ENCODE assay signal across 8 mouse cellular contexts in the genomic region with DNA sequence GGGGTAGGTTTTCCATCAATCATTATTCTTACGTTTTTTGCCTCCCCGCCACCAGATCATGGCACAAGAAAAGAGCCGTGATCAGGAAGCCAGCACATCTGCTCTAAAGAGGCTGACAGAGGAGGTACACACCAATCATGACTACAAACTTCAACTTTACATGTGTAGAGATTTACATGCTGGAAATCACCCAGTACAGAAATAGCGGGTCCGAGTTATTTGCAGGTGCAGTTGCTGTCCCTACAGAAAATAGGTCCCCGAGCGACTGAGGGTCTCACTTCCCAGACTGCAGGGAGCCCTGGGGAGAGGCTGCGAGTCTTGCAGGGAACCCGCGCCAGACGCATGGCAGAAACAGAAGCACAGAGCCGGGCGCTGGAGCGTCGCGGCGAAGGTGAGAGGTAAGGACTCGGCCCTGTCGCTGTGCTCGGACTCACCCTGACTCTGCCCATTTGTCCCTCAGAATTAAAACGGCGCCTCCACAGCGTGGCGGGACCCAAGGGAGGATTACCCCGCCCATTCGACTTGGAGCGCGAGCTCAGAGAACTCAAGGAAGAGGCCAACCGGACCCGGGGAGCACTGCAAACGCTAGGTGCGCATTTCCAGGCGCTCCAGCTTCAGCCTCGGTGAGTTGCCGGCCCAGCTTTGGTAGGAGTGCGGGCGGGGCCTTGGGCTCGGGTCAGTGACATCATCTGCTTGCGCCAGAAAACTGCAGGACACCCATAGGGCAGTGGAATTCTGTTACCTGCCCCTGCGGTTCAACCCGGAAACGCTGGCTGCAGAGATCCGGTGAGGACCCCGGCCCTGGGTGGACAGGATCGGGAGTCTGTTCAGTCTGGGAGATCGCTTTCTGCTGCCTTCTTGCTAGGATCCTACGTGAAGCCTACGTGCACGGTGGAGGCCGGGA. TPM values are rescaled to one million over a fixed set of nuclear protein-coding genes. Genes with fewer than 3 reads are reported as not detected.
A peak's percentile ranks its signal among the peaks of the same experiment; 100 is the strongest.
DNase-seq lines count a peak whose midpoint lies in the region; ATAC-seq and TF ChIP-seq lines count a peak whose summit lies in the region.

No protein-coding gene starts in this region.

- peak overlapping the region; percentile 50 for H3K27ac ChIP-seq in bone marrow macrophage, adult 2 months (ENCODE audit: insufficient read depth, low read depth, low read length)
- H3K27ac ChIP-seq in embryonic fibroblast, embryonic 13.5 days (ENCODE audit: insufficient read depth, low read length) = peak overlapping the region; percentile 8
- H3K27ac ChIP-seq in kidney, embryonic 14.5 days (ENCODE audit: low read depth, low read length) = peak overlapping the region; percentile 64
- peak overlapping the region; percentile 86 for H3K27ac ChIP-seq in limb, embryonic 15.5 days

- peak overlapping the region; percentile 87 for H3K4me2 ChIP-seq in kidney, embryonic 14.5 days (replicated peaks; ENCODE audit: low read depth, low read length)
- H3K4me2 ChIP-seq in limb, embryonic 15.5 days = peak overlapping the region; percentile 92

- H3K4me3 ChIP-seq in bone marrow macrophage, adult 2 months (ENCODE audit: insufficient read depth, low read length) = peak overlapping the region; percentile 72
- H3K4me3 ChIP-seq in embryonic fibroblast, embryonic 13.5 days (ENCODE audit: insufficient read depth, low read length) = peak overlapping the region; percentile 76
- peak overlapping the region; percentile 58 for H3K4me3 ChIP-seq in kidney, embryonic 14.5 days (ENCODE audit: low read length)
- H3K4me3 ChIP-seq in limb, embryonic 15.5 days = peak overlapping the region; percentile 67

- H3K27me3 ChIP-seq in kidney, embryonic 14.5 days (ENCODE audit: control insufficient read depth, insufficient read depth, low read length) = no peaks in the 10 kb centered on the region
- no peaks in the 10 kb centered on the region for H3K27me3 ChIP-seq in limb, embryonic 15.5 days

- 1% methylated on average over 50 of the region's 50 CpGs for WGBS in kidney, embryonic 14.5 days
- WGBS in limb, embryonic 15.5 days = under 1% methylated on average over 50 of the region's 50 CpGs

- no peak for TF ChIP-seq CTCF in bone marrow macrophage, adult 2 months (IDR thresholded peaks at IDR 0.05; ENCODE audit: low read depth, low read length)
- TF ChIP-seq CTCF in embryonic fibroblast, embryonic 13.5 days (IDR thresholded peaks at IDR 0.05; ENCODE audit: borderline replicate concordance, insufficient read depth, low read length) = no peak

- H3K9me3 ChIP-seq in kidney, embryonic 14.5 days (ENCODE audit: control insufficient read depth, low read length) = no peaks in the 10 kb centered on the region
- H3K9me3 ChIP-seq in limb, embryonic 15.5 days = no peaks in the 10 kb centered on the region

- H3K36me3 ChIP-seq in kidney, embryonic 14.5 days (ENCODE audit: control insufficient read depth, insufficient read depth, low read length) = peaks cover 44% of the 10 kb centered on the region
- peaks cover 47% of the 10 kb centered on the region for H3K36me3 ChIP-seq in limb, embryonic 15.5 days

- TF ChIP-seq POLR2A in bone marrow macrophage, adult 2 months (IDR thresholded peaks at IDR 0.05; ENCODE audit: borderline replicate concordance, low read depth, low read length) = peak; percentile 51; the same call in 1 of the 2 replicates
- peak; percentile 67 for TF ChIP-seq POLR2A in embryonic fibroblast, embryonic 13.5 days (IDR thresholded peaks at IDR 0.05; ENCODE audit: low read depth, low read length)

- H3K4me1 ChIP-seq in bone marrow macrophage, adult 2 months (ENCODE audit: control insufficient read depth, insufficient read depth, low read length) = peaks cover 5% of the 10 kb centered on the region
- peaks cover 4% of the 10 kb centered on the region for H3K4me1 ChIP-seq in embryonic fibroblast, embryonic 13.5 days (ENCODE audit: control insufficient read depth, insufficient read depth, low read length)
- peaks cover 9% of the 10 kb centered on the region for H3K4me1 ChIP-seq in kidney, embryonic 14.5 days (ENCODE audit: control insufficient read depth, insufficient read depth, low read length)
- peaks cover 16% of the 10 kb centered on the region for H3K4me1 ChIP-seq in limb, embryonic 15.5 days

- peak overlapping the region; percentile 71 for H3K9ac ChIP-seq in kidney, embryonic 14.5 days (ENCODE audit: low read depth, low read length)
- peak overlapping the region; percentile 58 for H3K9ac ChIP-seq in limb, embryonic 15.5 days

- ATAC-seq in kidney, embryonic 14.5 days (ENCODE audit: low FRiP score, low TSS enrichment) = peak; percentile 96
- ATAC-seq in limb, embryonic 15.5 days (ENCODE audit: insufficient number of reproducible peaks, low FRiP score, low TSS enrichment, low read depth) = peak; percentile 90

- DNase-seq in A20 (ENCODE audit: low read depth, low spot score) = peak; percentile 92
- DNase-seq in heart, adult 9 months (ENCODE audit: low spot score in 2 of 2) = peak; percentile 89
- DNase-seq in monocyte, adult 2 months (ENCODE audit: low read depth in 1 of 2, low spot score in 2 of 2) = peak; percentile 53 to 68
- DNase-seq in spleen, postnatal 36 days (ENCODE audit: low spot score in 2 of 2) = peak; percentile 86 to 87

RNA-seq across cellular contexts. Expression of gene Ccdc17, which starts 0.8 kb away (rescaled TPM):
- polyA plus RNA-seq in bone marrow macrophage, adult 2 months (2012; ENCODE audit: insufficient read depth, insufficient read length, missing spikeins) = 5.5 and 6.0 TPM in 2 replicates
- polyA plus RNA-seq in embryonic fibroblast, embryonic 13.5 days (2011; ENCODE audit: insufficient read length, low read depth, missing spikeins) = 1.9 and 2.6 TPM in 2 replicates
- polyA plus RNA-seq in kidney, embryonic 14.5 days (2014; fragmentation: Nextera tagmentation; extraction: Ambion mirVana) = 2.2 and 4.5 TPM in 2 replicates
- polyA plus RNA-seq in limb, embryonic 15.5 days (2015; fragmentation: Nextera tagmentation; extraction: Ambion mirVana) = 2.5 and 3.6 TPM in 2 replicates

RNA-seq across cellular contexts. Expression of gene Nasp, which starts 30.5 kb away (rescaled TPM):
- polyA plus RNA-seq in bone marrow macrophage, adult 2 months (2012; ENCODE audit: insufficient read depth, insufficient read length, missing spikeins) = 44.2 and 48.6 TPM in 2 replicates
- 63.7 and 95.4 TPM in 2 replicates for polyA plus RNA-seq in embryonic fibroblast, embryonic 13.5 days (2011; ENCODE audit: insufficient read length, low read depth, missing spikeins)
- 224 and 234 TPM in 2 replicates for polyA plus RNA-seq in kidney, embryonic 14.5 days (2014; fragmentation: Nextera tagmentation; extraction: Ambion mirVana)
- polyA plus RNA-seq in limb, embryonic 15.5 days (2015; fragmentation: Nextera tagmentation; extraction: Ambion mirVana) = 102 and 107 TPM in 2 replicates

RNA-seq across cellular contexts. Expression of gene Gpbp1l1, which starts 39.8 kb away (rescaled TPM):
- 59.5 and 64.7 TPM in 2 replicates for polyA plus RNA-seq in bone marrow macrophage, adult 2 months (2012; ENCODE audit: insufficient read depth, insufficient read length, missing spikeins)
- 34.3 and 38.1 TPM in 2 replicates for polyA plus RNA-seq in embryonic fibroblast, embryonic 13.5 days (2011; ENCODE audit: insufficient read length, low read depth, missing spikeins)
- 44.6 and 54.8 TPM in 2 replicates for polyA plus RNA-seq in kidney, embryonic 14.5 days (2014; fragmentation: Nextera tagmentation; extraction: Ambion mirVana)
- 26.0 and 30.2 TPM in 2 replicates for polyA plus RNA-seq in limb, embryonic 15.5 days (2015; fragmentation: Nextera tagmentation; extraction: Ambion mirVana)

RNA-seq across cellular contexts. Expression of gene Tmem69, which starts 41.5 kb away (rescaled TPM):
- 16.7 and 18.5 TPM in 2 replicates for polyA plus RNA-seq in bone marrow macrophage, adult 2 months (2012; ENCODE audit: insufficient read depth, insufficient read length, missing spikeins)
- 19.8 and 30.4 TPM in 2 replicates for polyA plus RNA-seq in embryonic fibroblast, embryonic 13.5 days (2011; ENCODE audit: insufficient read length, low read depth, missing spikeins)
- 33.5 and 34.0 TPM in 2 replicates for polyA plus RNA-seq in kidney, embryonic 14.5 days (2014; fragmentation: Nextera tagmentation; extraction: Ambion mirVana)
- polyA plus RNA-seq in limb, embryonic 15.5 days (2015; fragmentation: Nextera tagmentation; extraction: Ambion mirVana) = 20.9 and 22.2 TPM in 2 replicates

RNA-seq across cellular contexts. Expression of gene Akr1a1, which starts 54.2 kb away (rescaled TPM):
- 1,749 and 1,754 TPM in 2 replicates for polyA plus RNA-seq in bone marrow macrophage, adult 2 months (2012; ENCODE audit: insufficient read depth, insufficient read length, missing spikeins)
- polyA plus RNA-seq in embryonic fibroblast, embryonic 13.5 days (2011; ENCODE audit: insufficient read length, low read depth, missing spikeins) = 575 and 597 TPM in 2 replicates
- 730 and 751 TPM in 2 replicates for polyA plus RNA-seq in kidney, embryonic 14.5 days (2014; fragmentation: Nextera tagmentation; extraction: Ambion mirVana)
- polyA plus RNA-seq in limb, embryonic 15.5 days (2015; fragmentation: Nextera tagmentation; extraction: Ambion mirVana) = 780 and 816 TPM in 2 replicates

Comparison
In these comparisons a context has a peak if more than half of its experiments do, and no peak if none do; other contexts are left out.
1. Peak in every context shown above with its lines: DNase-seq, ATAC-seq, H3K4me3 ChIP-seq and H3K27ac ChIP-seq.
2. H3K27ac ChIP-seq: peak in every context shown above with its lines; median percentile 86 in limb, embryonic 15.5 days; 64 in kidney, embryonic 14.5 days; 50 in bone marrow macrophage, adult 2 months; 8 in embryonic fibroblast, embryonic 13.5 days.